Mouse (Mus musculus) T-cell, adult 66 days (primary cell): ENCODE measurements around the gene Slc2a3. TPM values are rescaled to one million over a fixed set of nuclear protein-coding genes. Genes with fewer than 3 reads are reported as not detected.

ENCODE experiments used
- total RNA-seq, 2 experiments: library from RNA; stranded (reverse); gene quantifications; 3 replicates in 1 of 2; 4 replicates in 1 of 2; pipeline ENCODE4 v1.2.4; 2023

Gene Slc2a3
- total RNA-seq, result 10 to 100 TPM; 36.1 to 41.3 TPM

DNA sequence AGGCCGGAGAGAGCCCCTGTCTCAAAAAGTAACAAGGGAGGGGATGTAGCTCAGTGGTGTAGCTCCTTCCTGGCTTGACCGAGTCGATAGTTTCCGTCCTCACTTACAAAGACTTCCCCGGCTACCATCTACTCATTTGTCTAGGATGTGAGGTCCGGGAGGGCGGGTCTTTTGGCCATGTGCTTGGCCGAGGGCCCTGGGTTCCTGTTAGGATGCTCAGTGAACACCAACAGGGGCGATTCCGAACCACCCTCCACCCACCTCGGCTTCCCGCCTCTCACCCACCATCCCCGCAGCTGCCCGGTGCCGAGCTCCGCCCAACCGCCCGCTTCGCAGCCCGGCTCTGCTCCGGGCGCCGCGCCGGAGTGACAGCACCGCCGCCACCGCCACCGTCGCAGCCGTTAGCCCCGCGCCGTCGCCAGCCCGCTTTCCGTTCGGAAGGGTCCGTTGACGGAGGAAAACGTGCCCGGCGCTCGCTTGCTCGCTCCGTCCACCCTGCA, at the start of gene Slc2a3:
TSS of gene Slc2a3 (minus strand) at position 340 of the 500 bp plus-strand sequence.

DNA sequence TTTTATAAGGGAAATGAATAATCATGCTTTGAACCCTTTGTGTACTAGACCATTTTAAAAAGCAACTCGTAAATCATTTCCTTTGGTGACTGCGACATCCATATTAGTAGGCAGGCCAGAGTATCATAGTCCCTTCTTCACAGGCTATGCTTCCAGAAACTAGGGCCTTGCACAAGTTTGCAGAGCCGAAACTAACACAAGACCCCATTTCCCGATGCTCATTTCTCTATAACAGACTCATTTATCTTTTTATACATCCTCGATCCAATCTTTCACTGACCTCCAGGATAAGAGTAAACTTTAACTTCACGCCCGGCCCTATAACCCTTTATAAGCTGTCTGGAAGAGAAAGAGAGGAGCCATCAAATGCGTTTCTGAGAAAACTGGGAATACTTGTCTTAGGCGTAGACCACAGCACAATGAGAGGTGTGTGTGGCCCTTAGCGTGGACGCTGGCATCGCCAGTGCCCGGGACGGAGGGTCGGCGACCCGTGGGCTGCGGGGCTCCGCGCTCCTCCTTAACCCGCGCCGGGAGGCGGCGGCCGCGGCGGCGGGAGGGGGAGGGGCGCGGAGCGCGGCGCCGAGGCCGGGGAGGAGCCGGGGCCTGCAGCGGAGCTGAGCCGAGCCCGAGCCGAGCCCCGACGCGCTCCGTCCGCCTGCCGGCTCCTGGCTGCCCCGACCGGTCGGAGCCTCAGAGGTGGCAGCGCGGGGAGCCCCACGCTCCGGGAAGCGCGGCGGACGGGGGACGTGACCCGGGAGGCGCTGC, 18.0 kb upstream of the Slc2a3 start, which contains the start of gene Foxj2:
TSS of gene Foxj2 (plus strand) at position 609 of the 765 bp plus-strand sequence.

DNA sequence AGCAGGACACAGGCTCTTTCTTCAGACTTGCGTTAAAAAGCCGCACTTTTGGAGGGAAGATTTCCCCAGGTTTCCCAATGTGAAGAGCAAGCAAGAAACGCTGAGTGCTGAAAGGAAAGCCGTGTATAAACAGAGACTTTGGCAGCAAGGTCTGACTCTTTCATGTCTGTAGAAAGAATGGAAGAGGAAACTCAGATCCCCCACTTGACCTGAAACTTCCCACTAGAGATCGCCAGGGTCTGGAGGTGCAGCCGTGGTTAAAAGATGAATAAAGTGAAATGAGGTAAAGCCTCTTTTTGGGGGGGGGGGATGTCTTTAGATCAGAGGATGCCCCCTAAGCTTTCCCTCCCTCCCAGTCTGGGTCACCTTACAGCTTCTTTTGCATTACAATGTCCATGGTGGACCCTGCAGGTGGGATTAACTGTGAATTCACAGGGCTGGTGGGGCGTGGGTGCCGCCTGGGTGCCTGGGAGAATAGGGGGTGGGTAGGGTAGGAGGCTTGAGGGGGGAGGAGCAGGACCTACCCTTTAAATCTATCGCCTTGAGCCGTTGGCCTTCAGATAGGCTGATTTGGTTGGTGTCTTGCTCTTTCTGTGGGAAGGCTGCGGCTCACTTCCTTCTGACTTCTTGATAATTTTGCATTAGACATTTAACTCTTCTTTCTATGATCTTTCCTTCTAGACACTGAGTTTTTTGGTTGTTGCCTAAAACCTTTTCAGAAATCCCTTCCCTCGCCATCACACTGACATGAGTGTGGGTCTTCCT, 94.2 kb downstream of the Slc2a3 start, which contains the start of gene Nanog:
TSS of gene Nanog (plus strand) at position 454 of the 765 bp plus-strand sequence.

Other genes starting within 250 kb of the Slc2a3 start
- gene Aicda, start 247.8 kb downstream of the Slc2a3 start, total RNA-seq, result not detected
- gene Apobec1, start 199.2 kb downstream of the Slc2a3 start, total RNA-seq, result 10 to 100 TPM; 12.1 to 15.3 TPM
- not detected for gene Gdf3, start 191.6 kb downstream of the Slc2a3 start, total RNA-seq
- gene Dppa3, start 175.2 kb downstream of the Slc2a3 start, total RNA-seq, result under 1 TPM in 1 of 2 experiments, not detected in 1; 0.87 TPM
- not detected for gene Nanog, start 94.2 kb downstream of the Slc2a3 start, total RNA-seq
- gene Foxj2, start 18.3 kb upstream of the Slc2a3 start, total RNA-seq, result 10 to 100 TPM; 35.5 to 38.6 TPM
- not detected for gene C3ar1, start 54.5 kb upstream of the Slc2a3 start, total RNA-seq
- 10 to 100 TPM; 48.2 to 59.3 TPM for gene Necap1, start 72.8 kb upstream of the Slc2a3 start, total RNA-seq
- gene Clec4a1, start 120.2 kb upstream of the Slc2a3 start, total RNA-seq, result under 1 TPM; 0.47 to 0.58 TPM
- gene Clec4a3, start 150.9 kb upstream of the Slc2a3 start, total RNA-seq, result 1 to 10 TPM in 1 of 2 experiments, under 1 TPM in 1; 0.83 to 1.7 TPM
- gene Clec4a4, start 188.7 kb upstream of the Slc2a3 start, total RNA-seq, result not detected
- gene Clec4b1, start 248.3 kb upstream of the Slc2a3 start, total RNA-seq, result not detected